Mouse (Mus musculus) embryonic facial prominence, embryonic 10.5 days (tissue): ENCODE measurements around the gene Ugdh. TPM values are rescaled to one million over a fixed set of nuclear protein-coding genes. Genes with fewer than 3 reads are reported as not detected.

Source experiments
- DNase-seq: peaks from one replicate; pipeline ENCODE4 v3.0.0-alpha.2; 2017; ENCODE audit warnings: low spot score
- H3K27ac ChIP-seq: fragments of 300-500 bp; sonication (generic); replicated peaks from 2 replicates; pipeline ENCODE4 v1.5.1; 2016; ENCODE audit warnings: mild to moderate bottlenecking
- H3K27me3 ChIP-seq: fragments of 300-500 bp; sonication (generic); replicated peaks from 2 replicates; pipeline ENCODE4 v1.6.1; 2016; ENCODE audit warnings: low read depth, mild to moderate bottlenecking; ENCODE audit not compliant: poor library complexity, severe bottlenecking
- H3K36me3 ChIP-seq: fragments of 300-500 bp; sonication (generic); replicated peaks from 2 replicates; pipeline ENCODE4 v1.6.1; 2016; ENCODE audit warnings: mild to moderate bottlenecking, moderate library complexity
- H3K4me1 ChIP-seq: fragments of 300-500 bp; sonication (generic); 2 replicates; pipeline ENCODE4 v1.6.1; 2016
- H3K4me3 ChIP-seq: fragments of 300-500 bp; sonication (generic); 2 replicates; pipeline ENCODE4 v1.5.1; 2016; ENCODE audit warnings: mild to moderate bottlenecking, moderate library complexity
- H3K9me3 ChIP-seq: fragments of 300-500 bp; sonication (generic); 2 replicates; pipeline ENCODE4 v1.6.1; 2016; ENCODE audit warnings: mild to moderate bottlenecking
- WGBS: fragments of 180-500 bp; shearing (Covaris S2); methylation state at CpG from one replicate; pipeline ENCODE4 v1.1.7; 2016; 5-methylcytosine and 5-hydroxymethylcytosine counted together
- polyA plus RNA-seq: library from polyadenylated mRNA; unstranded; fragments of >200 nt; fragmentation: Nextera tagmentation; extraction: Ambion mirVana; gene quantifications from 2 replicates; pipeline ENCODE4 v1.2.1, GENCODE M21; 2016

Ugdh gene
- polyA plus RNA-seq, 1 experiment from 2014 or later = 95.4 TPM

DNA sequence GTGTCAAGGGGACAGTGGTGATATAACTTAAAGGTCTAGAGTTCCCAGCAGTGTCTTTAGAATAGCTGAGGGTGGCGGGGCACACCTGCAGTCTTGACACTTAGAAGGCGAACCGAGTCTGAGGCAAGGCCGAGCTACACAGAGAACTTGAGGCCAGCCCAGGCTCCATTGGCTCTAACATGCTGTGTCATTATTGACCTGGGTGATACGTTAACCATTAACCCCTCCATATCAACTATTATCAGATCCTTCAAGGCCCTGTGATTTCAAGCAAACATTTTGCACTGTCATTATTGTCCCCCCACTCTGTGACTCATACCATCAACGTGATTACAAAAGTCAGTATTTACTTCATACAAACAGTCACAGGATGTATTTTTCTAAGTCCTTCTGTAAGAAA, 11.5 kb downstream of the Ugdh start:
- Histone ChIP-seq H3K27me3 (no peaks in the 10 kb centered on the region), H3K4me1 (peaks cover 3% of the 10 kb centered on the region; the same call in 1 of the 2 replicates), H3K4me3 (no peak overlapping the region), H3K9me3 (no peaks in the 10 kb centered on the region), H3K36me3 (peaks cover 76% of the 10 kb centered on the region), H3K27ac (no peak overlapping the region)
- WGBS = 91% methylated on average over 6 of the region's 6 CpGs
- DNase-seq = no peak

GRCm38 (mm10) chr5:65422803-65423202, 12.9 kb downstream of the Ugdh start:
- H3K27me3 ChIP-seq = no peaks in the 10 kb centered on the region
- 93% methylated on average over 8 of the region's 8 CpGs for WGBS
- no peak overlapping the region for H3K27ac ChIP-seq
- no peak overlapping the region for H3K4me3 ChIP-seq
- no peak for DNase-seq
- H3K4me1 ChIP-seq = no peaks in the 10 kb centered on the region
- peaks cover 88% of the 10 kb centered on the region for H3K36me3 ChIP-seq
- H3K9me3 ChIP-seq = no peaks in the 10 kb centered on the region

- Histone ChIP-seq H3K27ac (no peak overlapping the region), H3K4me3 (no peak overlapping the region), H3K27me3 (no peaks in the 10 kb centered on the region), H3K9me3 (no peaks in the 10 kb centered on the region), H3K4me1 (peaks cover 7% of the 10 kb centered on the region), H3K36me3 (peaks cover 93% of the 10 kb centered on the region)
- DNase-seq = no peak
- 89% methylated on average over 6 of the region's 6 CpGs for WGBS
Observed at GRCm38 (mm10) chr5:65420822-65421221, 14.9 kb downstream of the Ugdh start.

DNA sequence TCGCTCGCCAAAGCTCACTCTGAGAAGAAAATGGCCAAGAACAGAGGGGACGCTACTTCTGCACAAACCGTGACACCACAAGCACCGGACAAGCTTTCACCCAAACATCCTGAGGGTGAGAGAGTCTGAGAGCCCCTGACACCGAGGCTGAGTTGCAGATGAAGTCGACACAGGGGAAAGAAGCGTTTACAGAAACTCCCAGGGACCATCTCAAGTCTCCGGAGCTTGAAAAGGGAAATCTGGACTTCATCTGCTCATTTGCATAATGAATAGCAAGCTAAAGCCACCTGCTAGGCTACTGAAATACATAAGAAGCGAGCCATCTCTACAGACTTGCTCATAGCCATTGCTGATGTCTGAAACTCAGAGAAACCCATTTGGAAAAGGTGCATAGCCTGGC, 16.6 kb downstream of the Ugdh start:
- Histone ChIP-seq H3K27ac (no peak overlapping the region), H3K4me3 (no peak overlapping the region), H3K4me1 (peaks cover 15% of the 10 kb centered on the region), H3K9me3 (no peaks in the 10 kb centered on the region), H3K27me3 (no peaks in the 10 kb centered on the region), H3K36me3 (peaks cover 85% of the 10 kb centered on the region)
- WGBS = 83% methylated on average over 10 of the region's 10 CpGs
- DNase-seq = no peak

DNA sequence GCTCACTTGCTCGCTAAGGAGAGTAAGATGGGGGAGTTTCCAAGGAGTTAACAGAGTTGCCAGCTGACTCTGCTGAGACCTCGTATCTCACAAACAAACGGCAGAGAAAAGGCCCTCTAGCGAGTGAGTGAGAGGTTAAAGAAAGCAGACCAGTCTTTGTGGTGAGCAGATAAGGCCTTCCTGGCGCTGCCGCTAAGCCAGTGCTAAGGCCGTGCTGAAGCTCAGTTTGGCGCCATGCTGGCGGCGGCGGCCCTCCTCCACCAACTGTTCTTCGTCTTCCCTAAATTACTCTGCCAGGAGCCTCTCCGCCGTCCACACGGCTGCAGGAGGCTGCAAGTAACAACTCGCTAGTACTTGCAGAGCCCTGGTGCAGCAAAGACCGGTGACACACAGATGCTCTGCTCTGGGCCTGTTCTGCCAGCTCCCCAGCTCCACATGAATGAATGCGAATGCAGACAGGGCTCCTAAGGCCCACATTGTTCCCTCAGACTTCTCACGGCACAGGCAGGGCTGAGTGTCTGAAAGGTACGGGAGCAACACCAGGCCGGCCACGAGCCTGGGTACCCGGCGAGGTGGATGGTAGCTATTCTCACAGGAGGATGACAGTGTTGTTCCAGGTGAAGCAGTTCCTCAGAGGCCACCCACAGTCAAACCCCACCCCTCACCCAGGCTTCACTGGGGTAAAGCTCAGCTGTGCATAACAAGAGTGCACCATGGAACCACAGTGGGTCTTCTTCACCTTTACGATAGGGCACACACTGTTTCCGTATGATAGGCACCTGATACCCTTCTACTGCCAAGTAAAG, 19.9 kb downstream of the Ugdh start:
- Histone ChIP-seq H3K27me3 (no peaks in the 10 kb centered on the region), H3K27ac (peak overlapping the region; percentile 88), H3K9me3 (no peaks in the 10 kb centered on the region), H3K4me3 (peak overlapping the region; percentile 30), H3K36me3 (peaks cover 85% of the 10 kb centered on the region), H3K4me1 (peaks cover 15% of the 10 kb centered on the region)
- DNase-seq = peak; percentile 79
- WGBS = 19% methylated on average over 26 of the region's 26 CpGs

GRCm38 (mm10) chr5:65407989-65408388, 27.8 kb downstream of the Ugdh start:
- H3K27me3 ChIP-seq = no peaks in the 10 kb centered on the region
- peaks cover 4% of the 10 kb centered on the region; the same call in 1 of the 2 replicates for H3K4me1 ChIP-seq
- peaks cover 83% of the 10 kb centered on the region for H3K36me3 ChIP-seq
- H3K27ac ChIP-seq = no peak overlapping the region
- DNase-seq = no peak
- 38% methylated on average over 12 of the region's 12 CpGs for WGBS
- no peak overlapping the region for H3K4me3 ChIP-seq
- no peaks in the 10 kb centered on the region for H3K9me3 ChIP-seq

DNA sequence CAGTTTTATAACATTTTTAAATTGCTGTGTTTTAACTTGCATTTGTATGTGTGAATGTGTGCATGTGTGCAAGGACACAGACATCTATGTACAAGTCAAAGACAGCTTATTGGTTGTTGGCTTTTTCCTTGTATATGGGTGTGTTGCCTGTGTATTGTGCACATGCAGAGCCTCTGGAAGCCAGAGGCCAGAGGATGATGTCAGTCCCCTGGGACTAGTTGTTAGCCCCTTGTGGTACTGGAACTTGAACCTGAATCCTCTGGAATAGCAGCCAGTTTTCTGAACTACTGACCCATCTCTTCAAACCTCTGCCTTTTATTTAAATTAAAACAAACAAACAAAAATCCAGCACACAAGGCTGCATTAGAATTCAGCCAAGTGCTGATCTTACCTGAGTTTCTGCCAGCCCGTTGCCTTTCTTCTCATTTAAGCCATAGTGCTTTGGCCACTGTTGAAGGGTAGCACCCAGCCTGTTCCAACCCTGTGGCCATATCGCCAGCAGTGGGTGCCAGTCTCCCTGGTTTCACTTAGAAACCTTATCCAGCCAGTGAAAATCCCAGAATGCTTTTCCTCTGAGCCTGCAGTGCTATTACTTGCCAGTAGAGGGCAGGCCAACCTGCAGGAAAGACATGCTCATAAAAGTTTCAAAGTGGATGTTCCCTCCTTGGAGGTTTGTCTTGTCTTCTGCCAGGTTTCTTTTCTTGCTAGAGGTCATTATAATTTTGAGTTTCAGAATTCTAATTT, 34.3 kb downstream of the Ugdh start:
- no peaks in the 10 kb centered on the region for H3K9me3 ChIP-seq
- H3K4me1 ChIP-seq = no peaks in the 10 kb centered on the region
- H3K27me3 ChIP-seq = no peaks in the 10 kb centered on the region
- H3K4me3 ChIP-seq = no peak overlapping the region
- DNase-seq = peak; percentile 79
- 28% methylated on average over 2 of the region's 2 CpGs for WGBS
- H3K36me3 ChIP-seq = peaks cover 91% of the 10 kb centered on the region
- no peak overlapping the region for H3K27ac ChIP-seq

GRCm38 (mm10) chr5:65394425-65394824, 41.3 kb downstream of the Ugdh start:
- no peaks in the 10 kb centered on the region for H3K27me3 ChIP-seq
- DNase-seq = no peak
- H3K4me3 ChIP-seq = no peak overlapping the region
- H3K4me1 ChIP-seq = peaks cover 12% of the 10 kb centered on the region
- peaks cover 68% of the 10 kb centered on the region for H3K36me3 ChIP-seq
- H3K27ac ChIP-seq = no peak overlapping the region
- WGBS = 92% methylated on average over 7 of the region's 7 CpGs
- no peaks in the 10 kb centered on the region for H3K9me3 ChIP-seq

DNA sequence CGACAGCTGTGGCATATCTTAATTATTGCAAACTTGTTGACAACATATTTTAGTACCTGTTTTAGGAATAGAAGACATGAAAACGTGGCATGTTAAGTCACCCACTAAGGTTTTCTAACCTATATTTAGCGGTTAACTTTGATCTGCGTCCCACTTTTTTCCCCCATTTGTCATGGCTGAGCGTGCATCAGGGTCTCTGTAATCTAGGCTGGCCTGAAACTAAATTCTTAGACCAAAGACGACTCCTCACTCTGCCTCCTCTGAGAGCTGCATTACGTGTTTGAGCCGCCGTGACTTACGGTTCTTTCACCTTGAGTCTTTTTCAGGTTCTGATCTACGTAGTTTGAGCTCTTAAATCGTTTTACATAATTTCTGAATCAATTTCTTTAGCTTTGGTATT, 44.0 kb downstream of the Ugdh start:
- H3K27ac ChIP-seq = peak overlapping the region; percentile 99
- WGBS = 4% methylated on average over 12 of the region's 12 CpGs
- DNase-seq = peak; percentile 20
- no peaks in the 10 kb centered on the region for H3K27me3 ChIP-seq
- peaks cover 68% of the 10 kb centered on the region for H3K36me3 ChIP-seq
- peak overlapping the region; percentile 99 for H3K4me3 ChIP-seq
- H3K4me1 ChIP-seq = peaks cover 17% of the 10 kb centered on the region
- no peaks in the 10 kb centered on the region for H3K9me3 ChIP-seq

DNA sequence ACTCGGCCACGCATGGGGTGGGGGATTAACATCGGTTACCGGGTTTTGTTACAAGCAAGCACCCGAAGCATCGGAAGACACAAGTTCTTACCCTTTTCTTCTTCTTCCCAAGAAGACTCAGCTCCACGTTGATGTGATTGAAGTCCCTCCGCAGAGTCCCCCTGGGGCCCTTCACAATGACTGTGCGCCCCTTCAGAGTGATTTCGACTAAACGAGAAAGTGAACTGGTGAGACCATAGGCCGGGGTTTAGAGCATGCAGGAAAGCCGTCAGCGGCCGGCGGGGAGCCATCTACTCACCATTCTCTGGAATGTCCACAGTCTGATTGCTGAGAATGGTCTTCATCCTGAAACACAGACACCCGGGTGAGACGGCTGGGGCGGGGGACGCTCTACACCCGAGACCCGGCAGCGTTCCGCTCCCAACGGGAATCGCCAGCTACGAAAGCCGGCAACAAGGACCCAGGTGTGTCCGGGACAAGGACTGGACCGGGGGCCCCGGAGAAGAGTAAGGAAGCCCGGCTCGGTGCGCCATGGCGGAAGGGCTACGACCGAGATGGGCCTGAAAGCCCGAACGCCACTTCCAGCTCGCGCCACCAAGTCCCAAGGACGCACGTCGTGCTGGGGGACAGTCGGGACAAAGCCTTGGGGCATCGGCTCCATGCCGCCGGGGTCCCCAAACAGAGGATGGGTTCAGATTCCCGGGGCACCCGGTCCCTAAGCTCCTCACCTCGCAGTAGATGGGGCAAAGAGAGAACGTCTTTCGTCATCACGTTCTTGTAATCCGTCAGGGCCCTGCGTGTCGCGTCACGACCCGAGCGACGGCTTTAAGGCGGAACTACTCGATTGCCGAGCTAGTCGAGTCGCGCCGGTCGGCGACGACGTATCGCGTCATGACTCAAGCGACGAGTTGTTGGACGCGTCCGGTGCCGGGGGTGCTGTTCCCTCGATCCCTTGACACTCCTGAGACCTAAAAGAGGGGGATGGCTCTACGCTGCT, 44.8 kb downstream of the Ugdh start, which contains the start of the genes Rpl9 and Lias:
Gene Rpl9 (minus strand): TSS at position 797 of the 997 bp plus-strand sequence.
Gene Lias (plus strand): TSS at position 850 of the 997 bp plus-strand sequence.
- WGBS = under 1% methylated on average over 83 of the region's 83 CpGs

DNA sequence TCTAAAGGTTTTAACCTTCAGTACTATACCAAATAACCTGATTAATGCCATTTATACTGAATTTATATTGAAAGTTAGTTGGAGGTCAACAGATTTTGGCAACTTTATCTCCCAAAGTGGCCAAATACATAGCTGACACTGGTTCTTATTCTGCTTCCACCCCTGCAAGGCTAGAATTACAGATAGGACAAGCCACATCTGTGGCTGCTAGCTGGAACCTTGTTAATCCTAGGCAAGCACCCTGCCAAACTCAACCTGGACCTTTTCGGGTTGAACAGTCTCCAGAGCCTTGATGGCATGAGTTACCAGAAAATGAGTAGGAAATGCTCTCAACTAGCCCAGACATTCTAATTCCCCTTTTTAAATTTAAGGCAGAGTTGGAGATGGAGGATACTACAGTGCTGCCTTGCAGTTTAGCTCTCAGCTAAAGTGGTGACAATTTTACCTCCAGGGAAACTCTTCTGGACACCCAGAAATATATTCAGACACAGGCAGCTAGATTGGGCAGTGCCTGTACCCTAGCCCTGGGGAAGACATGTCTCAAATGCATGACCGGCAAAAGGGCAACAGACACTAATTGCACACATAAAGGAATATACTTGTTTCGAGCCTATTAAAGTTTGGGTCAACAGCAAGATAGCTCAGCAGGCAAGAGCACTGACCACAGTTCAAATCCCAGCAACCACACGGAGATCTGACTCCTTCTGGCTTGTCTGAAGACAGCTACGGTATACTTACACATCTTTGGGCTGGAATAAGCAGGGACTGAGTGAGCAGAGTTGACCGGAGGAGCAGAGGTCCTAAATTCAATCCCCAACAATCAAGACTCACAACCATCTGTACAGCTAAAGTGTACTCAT, 48.5 kb downstream of the Ugdh start:
- 77% methylated on average over 6 of the region's 6 CpGs for WGBS

More for the DNA sequence above, 44.8 kb downstream of the Ugdh start, which contains the start of the genes Rpl9 and Lias:
- Histone ChIP-seq H3K27me3 (no peaks in the 10 kb centered on the region), H3K9me3 (no peaks in the 10 kb centered on the region), H3K27ac (peak within 1 kb of the TSS; percentile 99), H3K36me3 (peaks cover 60% of the 10 kb centered on the region), H3K4me3 (peak within 1 kb of the TSS; percentile 99), H3K4me1 (peaks cover 17% of the 10 kb centered on the region)
- peak; percentile 98 for DNase-seq

More for the DNA sequence above, 48.5 kb downstream of the Ugdh start:
- Histone ChIP-seq H3K27me3 (no peaks in the 10 kb centered on the region), H3K4me1 (peaks cover 14% of the 10 kb centered on the region), H3K9me3 (no peaks in the 10 kb centered on the region), H3K27ac (no peak overlapping the region), H3K36me3 (peaks cover 41% of the 10 kb centered on the region), H3K4me3 (no peak overlapping the region)
- DNase-seq = no peak
